Mouse (Mus musculus) bone marrow macrophage, adult 2 months (primary cell): ENCODE data around the gene Adam19.

Source experiments
- CTCF ChIP-seq: IDR thresholded peaks from 2 replicates; pipeline ENCODE4 v1.5.1; 2012; ENCODE audit warnings: low read depth, mild to moderate bottlenecking, low read length, moderate library complexity
- POLR2A ChIP-seq: IDR thresholded peaks from 2 replicates; pipeline ENCODE4 v1.6.1; 2012; ENCODE audit warnings: mild to moderate bottlenecking, low read depth, low read length, borderline replicate concordance

DNA sequence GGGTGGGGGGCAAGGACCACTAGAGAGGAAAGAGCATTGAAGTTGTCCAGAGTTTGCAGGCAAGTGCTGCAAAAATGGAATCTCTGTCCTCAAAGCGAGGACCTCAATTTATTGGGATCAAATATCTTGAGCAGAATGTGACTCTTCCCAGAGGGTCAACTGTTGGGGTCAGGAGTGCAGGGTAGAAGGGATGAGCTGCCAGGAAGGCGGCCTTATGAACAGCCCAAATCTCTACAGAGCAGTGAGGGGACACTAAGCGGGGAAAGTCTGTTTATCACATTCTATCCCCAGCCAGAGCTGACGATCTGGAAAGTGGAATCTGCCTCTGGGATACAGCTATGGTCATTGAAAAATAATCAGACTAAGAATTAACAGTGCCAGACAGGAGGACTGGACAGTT is 138.4 kb downstream of the Adam19 start:
- no peak for TF ChIP-seq CTCF
- TF ChIP-seq POLR2A: no peak
